Mouse (Mus musculus): ENCODE results near the gene Wrnip1.

Gene Wrnip1

DNA sequence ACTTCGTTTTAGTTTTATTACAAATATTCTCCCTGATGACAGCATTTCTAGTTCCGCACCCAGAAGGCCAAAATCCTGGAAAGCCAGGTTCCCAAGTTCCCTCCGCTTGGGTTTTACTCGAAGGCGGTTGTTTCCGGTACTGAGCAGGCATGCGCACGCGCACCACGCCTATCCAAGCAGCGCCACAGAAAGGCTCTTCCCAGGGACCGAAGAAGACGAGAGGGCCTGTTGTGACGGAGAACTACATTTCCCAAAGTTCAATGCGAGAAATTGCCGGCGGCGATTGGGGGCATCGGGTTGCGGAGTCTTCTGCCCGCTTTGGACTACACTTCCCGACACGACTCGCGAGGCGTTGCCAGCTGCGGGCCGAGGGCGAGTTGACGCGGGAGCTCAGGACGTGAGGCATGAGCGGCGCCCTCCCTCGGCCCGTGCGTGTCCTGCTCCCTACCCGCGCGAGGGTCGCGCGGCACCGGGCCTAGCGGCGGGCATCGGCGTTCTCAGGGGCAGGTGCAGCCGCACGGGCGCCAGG, at the start of gene Wrnip1:
Gene Wrnip1, plus strand, starts transcription at position 346 of the 529 bp plus-strand sequence.
- DNase-seq (ENCODE audit: low spot score in 2 of 2), result peak; percentile 78 to 92

DNA sequence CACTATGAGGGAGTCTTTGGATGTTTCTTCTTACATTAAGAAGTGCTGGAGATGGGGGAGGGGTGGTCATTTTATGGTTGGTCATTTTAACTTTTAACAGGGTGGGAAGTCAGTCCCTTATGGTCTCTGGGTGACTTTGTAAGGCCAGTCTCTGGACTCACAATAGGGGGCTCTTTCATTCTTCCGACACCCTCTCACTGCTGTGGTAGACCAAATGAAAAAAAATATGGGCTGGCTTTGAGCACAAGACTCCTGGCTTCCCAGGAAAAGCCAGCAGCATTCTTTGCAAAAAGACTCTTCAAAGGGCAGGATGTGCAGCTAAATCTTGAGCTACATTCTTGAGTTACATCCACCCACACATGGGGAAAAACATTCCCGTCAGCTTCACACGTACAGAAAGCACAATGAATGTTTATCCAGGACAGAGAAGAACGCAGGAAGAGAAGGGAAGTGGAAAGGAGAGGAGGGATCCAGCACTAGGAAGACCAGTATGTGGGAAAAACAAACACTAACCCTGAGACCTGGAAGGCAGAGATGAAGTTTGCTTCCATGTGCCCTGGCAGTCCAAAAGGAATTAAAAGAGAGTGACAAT, 49.7 kb upstream of the Wrnip1 start:
- DNase-seq (ENCODE audit: low spot score in 2 of 2), result no peak

DNA sequence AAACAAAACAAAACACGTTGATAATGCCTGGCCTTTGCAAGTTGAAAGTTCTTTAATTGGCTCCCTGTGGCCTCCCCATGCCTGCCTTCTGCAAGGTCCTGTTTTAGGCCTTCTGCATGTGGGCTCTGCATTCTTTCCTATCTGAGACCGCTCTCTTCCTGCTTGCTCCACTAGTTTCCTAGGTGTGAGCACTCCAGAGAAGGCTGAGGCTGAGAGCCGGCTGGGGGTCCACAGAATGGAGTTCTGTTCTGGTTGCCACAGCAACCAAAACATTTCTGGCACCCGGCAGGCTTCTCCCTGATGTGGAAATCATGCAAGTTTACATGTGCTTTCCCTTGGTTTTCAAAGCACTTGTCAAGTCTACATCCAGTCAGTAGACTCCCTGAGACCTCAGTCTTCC, 42.8 kb upstream of the Wrnip1 start:
- no peak for DNase-seq (ENCODE audit: low spot score in 2 of 2)

DNA sequence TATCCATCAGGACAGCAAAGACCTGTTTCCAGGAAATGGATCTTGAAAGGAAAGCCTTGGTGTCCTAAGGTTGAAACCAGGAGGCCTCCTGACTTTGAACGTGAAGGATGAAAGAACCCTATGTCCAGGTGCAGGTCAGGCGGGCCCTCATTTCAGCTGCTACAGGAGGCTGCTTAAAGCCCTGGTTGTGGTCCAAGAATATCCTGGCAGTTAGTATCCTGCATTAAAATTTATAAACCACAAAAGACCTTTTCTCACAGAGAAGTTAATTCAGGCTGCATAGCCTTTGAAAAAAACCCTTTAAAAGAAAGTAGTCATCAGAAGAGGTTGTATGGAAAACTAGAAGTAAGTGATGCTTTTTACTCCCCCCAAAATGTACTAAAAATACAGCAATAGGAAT, 41.0 kb upstream of the Wrnip1 start:
- DNase-seq (ENCODE audit: low spot score in 2 of 2), result no peak

DNA sequence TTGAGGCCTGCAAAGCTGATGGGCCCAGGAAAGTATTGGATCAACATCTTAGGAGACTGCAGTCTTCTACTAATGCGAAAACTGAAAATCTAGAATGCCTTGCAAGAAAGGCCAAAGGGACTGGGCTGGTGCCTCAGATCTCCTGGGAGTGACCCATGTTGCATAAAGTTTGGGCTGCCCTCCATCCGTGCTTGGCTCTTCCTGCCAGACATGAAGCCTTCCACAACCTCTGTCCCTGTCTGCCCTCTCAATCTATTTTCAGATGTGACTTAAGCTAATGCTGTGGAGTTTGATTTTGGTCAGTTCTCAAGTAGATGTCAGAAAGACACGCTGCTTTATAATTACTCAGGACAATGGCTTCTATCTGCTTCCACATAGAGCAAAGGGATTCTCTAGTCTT, 38.7 kb upstream of the Wrnip1 start:
- DNase-seq (ENCODE audit: low spot score in 2 of 2), result no peak

- no peak for DNase-seq (ENCODE audit: low spot score in 2 of 2)
Observed at GRCm38 (mm10) chr13:32764448-32764847, 37.4 kb upstream of the Wrnip1 start.

DNA sequence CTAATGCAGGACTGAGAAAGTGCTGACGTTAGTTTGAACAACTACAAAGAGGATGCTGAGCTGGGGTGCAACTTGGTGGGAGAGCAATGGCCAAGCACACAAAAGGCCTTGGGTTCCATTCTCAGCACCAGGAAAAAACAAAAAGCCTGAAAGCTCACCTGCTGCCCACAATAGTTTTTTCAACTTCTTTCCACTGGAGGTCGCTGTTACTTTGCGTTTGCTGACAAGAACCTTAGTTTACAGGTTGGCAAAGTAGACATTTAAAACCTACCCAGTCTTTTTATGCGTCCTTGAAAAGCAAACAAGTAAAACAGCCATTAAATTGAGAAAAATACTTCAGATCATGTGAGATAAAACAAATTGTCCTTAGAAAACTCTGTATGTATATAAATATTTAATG, 33.7 kb upstream of the Wrnip1 start:
- DNase-seq (ENCODE audit: low spot score in 2 of 2), result peak in 1 of 2 experiments; percentile 24

DNA sequence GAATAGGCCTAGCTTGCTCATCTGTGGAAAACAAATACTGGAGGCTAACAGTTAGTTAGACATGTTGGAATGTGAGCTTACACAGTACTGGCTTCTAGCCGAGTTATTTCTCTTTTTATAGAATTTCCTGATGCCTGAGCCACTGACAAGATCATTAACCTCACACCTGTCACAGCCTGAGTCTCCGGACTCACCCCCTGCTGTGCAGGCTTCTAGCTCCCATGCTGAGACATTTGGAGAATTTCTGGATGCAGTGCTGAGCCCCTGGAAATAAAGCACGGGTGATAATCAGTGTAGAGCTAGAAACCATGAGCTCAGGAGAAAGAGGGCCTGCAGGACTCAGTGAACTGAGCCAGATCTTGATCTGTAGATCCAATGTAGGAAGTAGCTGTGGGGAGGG, 31.9 kb upstream of the Wrnip1 start:
- no peak for DNase-seq (ENCODE audit: low spot score in 2 of 2)

GRCm38 (mm10) chr13:32775889-32776288, 25.9 kb upstream of the Wrnip1 start:
- DNase-seq (ENCODE audit: low spot score in 2 of 2), result no peak

GRCm38 (mm10) chr13:32776350-32776749, 25.5 kb upstream of the Wrnip1 start:
- DNase-seq (ENCODE audit: low spot score in 2 of 2), result no peak

DNA sequence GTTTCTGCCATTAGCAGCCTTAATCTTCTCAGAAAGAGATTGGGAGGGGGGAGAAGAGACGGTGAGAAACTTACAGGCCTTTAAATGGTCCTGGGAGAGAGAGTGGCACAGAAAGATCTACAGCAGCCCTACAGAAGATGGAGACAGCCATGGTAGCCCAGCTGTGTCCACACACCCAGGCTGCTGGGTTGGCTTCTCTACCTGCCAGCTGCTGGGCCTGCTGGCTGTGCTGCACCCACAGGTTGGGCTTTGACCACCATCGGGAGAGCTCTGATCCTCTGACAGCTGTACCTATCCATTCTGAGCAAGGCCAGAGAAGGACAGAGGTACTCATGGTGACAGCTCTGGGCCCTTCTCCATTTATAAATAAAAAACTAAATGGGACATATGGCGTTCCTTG, 23.0 kb upstream of the Wrnip1 start:
- no peak for DNase-seq (ENCODE audit: low spot score in 2 of 2)

DNA sequence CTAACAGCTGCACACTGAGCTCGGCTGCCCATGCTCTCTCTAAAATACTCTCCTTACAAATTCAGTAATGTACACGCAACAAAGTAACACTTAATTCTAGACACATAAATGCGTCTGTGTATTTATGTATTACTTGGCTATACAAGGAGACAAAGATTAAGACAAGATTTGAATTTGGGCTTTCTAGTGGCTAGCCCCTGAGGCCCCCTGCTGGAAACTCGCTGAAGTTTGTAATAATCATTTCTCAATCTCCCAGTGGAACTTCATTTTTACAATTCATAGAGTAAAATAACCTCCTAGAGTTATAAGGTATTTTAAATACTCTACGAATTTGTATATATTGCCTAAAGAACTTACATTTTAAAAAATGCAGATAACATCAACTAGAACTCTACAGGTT, 18.8 kb upstream of the Wrnip1 start:
- DNase-seq (ENCODE audit: low spot score in 2 of 2), result no peak

DNA sequence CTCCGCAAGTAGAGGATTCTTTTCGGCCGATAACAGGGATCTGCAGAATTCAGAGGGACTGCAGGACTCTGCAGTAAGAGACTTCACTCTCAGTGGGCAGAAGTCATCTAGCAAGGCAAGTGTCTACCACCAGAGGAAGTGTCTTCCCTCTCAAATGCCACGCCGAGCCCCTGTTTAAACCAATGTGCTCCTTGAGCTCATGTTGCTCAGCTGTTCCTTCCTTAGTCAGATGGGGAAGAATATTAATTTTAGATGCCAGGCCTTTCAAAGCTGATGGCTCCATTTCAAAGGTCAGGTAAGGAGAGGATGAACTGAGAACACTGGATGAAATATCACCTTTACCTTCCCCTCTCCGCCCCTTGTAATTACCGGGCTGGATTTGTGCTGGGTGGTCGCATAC, 18.0 kb upstream of the Wrnip1 start, which contains the start of gene Mylk4:
Gene Mylk4, minus strand, starts transcription at position 139 of the 400 bp plus-strand sequence.
- DNase-seq (ENCODE audit: low spot score in 2 of 2), result no peak

DNA sequence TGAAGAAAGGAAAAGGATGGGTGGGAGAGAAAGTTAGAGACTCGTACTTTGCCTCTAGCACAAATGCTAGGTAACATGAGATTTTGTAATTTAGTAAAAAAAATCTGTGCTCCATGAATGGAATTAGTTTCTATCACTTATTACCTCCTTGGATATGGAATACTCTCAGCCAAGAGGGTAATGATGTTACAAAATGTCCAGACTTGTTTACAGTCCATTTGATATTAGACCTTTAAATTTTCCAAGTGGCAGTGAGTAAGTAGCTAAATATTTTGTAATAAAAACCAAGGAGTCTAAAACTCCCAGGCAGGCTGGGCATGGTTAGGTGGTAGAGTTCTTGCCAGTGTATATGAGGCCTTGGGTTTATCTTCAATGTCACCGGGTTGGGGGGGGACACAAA, 14.3 kb upstream of the Wrnip1 start:
- DNase-seq (ENCODE audit: low spot score in 2 of 2), result no peak

GRCm38 (mm10) chr13:32789781-32790180, 12.1 kb upstream of the Wrnip1 start:
- DNase-seq (ENCODE audit: low spot score in 2 of 2), result no peak

DNA sequence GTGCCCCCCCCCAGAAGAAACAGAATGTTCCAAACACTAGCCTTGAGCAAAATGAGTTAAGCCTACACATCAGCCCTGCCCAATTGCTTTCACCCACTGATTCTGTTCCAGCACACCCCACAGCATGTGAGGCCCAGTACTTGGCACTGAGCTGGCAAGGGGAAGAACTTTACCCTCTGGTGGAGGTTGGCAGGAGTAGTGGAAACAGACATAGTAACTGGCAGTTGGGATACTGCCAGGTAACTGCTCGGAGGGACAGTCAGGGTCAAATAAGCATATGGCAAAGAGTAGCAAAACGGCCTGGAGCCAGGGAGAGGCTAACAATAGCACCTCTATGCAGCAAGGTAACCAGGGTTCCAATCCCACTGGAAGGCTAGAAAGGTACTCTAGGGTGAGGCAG, 7.2 kb upstream of the Wrnip1 start:
- DNase-seq (ENCODE audit: low spot score in 2 of 2), result no peak

- no peak for DNase-seq (ENCODE audit: low spot score in 2 of 2)
Observed at GRCm38 (mm10) chr13:32795166-32795565, 6.7 kb upstream of the Wrnip1 start.

GRCm38 (mm10) chr13:32797085-32797484, 4.8 kb upstream of the Wrnip1 start:
- DNase-seq (ENCODE audit: low spot score in 2 of 2), result no peak

- no peak for DNase-seq (ENCODE audit: low spot score in 2 of 2)
Observed at GRCm38 (mm10) chr13:32799131-32799530, 2.7 kb upstream of the Wrnip1 start.

DNA sequence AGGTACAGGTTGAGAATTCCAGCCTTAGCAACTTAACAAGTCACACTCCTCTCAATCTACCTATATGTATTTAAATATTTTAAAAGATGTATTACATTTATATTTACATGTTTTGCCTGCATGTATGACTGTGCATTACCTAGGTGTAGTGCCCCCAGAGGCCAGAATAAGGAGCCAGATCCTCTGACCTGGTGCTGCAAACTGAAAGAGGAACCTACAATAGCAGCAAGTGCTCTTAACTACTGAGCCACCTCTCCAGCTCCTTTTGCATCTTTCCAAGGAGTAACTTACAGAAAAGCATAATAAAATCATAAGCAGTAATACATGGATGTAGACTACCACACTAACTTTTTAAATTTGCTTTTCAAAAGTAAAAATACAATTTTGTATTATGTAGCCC, 979 bp upstream of the Wrnip1 start:
- peak in 1 of 2 experiments; percentile 64 for DNase-seq (ENCODE audit: low spot score in 2 of 2)

GRCm38 (mm10) chr13:32802259-32803081, 632 bp downstream of the Wrnip1 start, which contains the start of gene D930007J09Rik:
TSS of gene D930007J09Rik (minus strand) at chr13:32802849.
- peak; percentile 56 to 60 for DNase-seq (ENCODE audit: low spot score in 2 of 2)

DNA sequence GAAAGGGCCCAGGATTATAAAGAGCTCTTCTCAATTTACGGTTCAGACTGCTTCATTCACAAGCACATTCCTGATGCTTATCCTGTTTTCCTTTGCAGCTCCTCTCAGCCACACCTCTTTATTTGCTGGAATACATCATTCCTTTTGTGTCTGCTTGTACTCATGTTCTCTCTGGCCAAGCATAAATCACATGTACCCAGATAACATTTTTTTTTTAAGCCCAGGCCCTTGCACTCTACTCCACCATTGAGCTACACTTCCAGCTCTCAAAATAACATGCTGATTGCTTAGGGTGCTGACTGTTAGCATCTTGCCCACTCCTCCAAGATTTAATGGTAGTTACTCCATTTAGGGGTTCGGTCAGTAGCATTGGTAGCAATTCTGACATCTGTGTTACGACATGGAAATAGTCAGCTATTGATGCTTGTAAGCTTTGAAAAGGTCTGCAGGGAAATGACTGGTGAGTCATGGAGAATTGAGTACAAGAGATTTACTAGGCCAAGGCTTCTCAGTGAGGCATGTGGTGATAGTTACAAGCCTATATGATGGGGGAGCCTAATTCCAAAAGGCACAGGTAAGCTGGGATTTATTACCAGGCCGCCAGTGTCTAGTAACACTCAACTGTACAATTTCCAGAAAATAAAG, 2.0 kb downstream of the Wrnip1 start:
- no peak for DNase-seq (ENCODE audit: low spot score in 2 of 2)
